Mouse (Mus musculus): ENCODE measurements around the gene Rbfox3. TPM values are rescaled to one million over a fixed set of nuclear protein-coding genes. Genes with fewer than 3 reads are reported as not detected.

The Rbfox3 gene
- total RNA-seq, 2 experiments from 2014 or later: not detected

GRCm38 (mm10) chr11:118645158-118645557, 266.2 kb downstream of the Rbfox3 start:
- ATAC-seq (replicated peaks; ENCODE audit: low FRiP score, poor library complexity, severe bottlenecking): no peak

GRCm38 (mm10) chr11:118640706-118641105, 270.7 kb downstream of the Rbfox3 start:
- no peak for ATAC-seq (replicated peaks; ENCODE audit: low FRiP score, poor library complexity, severe bottlenecking)

- ATAC-seq (replicated peaks; ENCODE audit: low FRiP score, poor library complexity, severe bottlenecking): no peak
Observed at GRCm38 (mm10) chr11:118637718-118638117, 273.7 kb downstream of the Rbfox3 start.

GRCm38 (mm10) chr11:118634647-118635046, 276.8 kb downstream of the Rbfox3 start:
- no peak for ATAC-seq (replicated peaks; ENCODE audit: low FRiP score, poor library complexity, severe bottlenecking)

- ATAC-seq (replicated peaks; ENCODE audit: low FRiP score, poor library complexity, severe bottlenecking): no peak
Observed at GRCm38 (mm10) chr11:118629718-118630117, 281.7 kb downstream of the Rbfox3 start.

- ATAC-seq (replicated peaks; ENCODE audit: low FRiP score, poor library complexity, severe bottlenecking): no peak
Observed at GRCm38 (mm10) chr11:118627541-118627940, 283.9 kb downstream of the Rbfox3 start.

- no peak for ATAC-seq (replicated peaks; ENCODE audit: low FRiP score, poor library complexity, severe bottlenecking)
Observed at GRCm38 (mm10) chr11:118620869-118621268, 290.5 kb downstream of the Rbfox3 start.

- no peak for ATAC-seq (replicated peaks; ENCODE audit: low FRiP score, poor library complexity, severe bottlenecking)
Observed at GRCm38 (mm10) chr11:118614126-118614525, 297.3 kb downstream of the Rbfox3 start.

GRCm38 (mm10) chr11:118610128-118610527, 301.3 kb downstream of the Rbfox3 start:
- ATAC-seq (replicated peaks; ENCODE audit: low FRiP score, poor library complexity, severe bottlenecking): no peak

GRCm38 (mm10) chr11:118609236-118610000, 302.0 kb downstream of the Rbfox3 start:
- no peak for ATAC-seq (replicated peaks; ENCODE audit: low FRiP score, poor library complexity, severe bottlenecking)

GRCm38 (mm10) chr11:118607927-118608326, 303.5 kb downstream of the Rbfox3 start:
- ATAC-seq (replicated peaks; ENCODE audit: low FRiP score, poor library complexity, severe bottlenecking): no peak

GRCm38 (mm10) chr11:118605570-118605969, 305.8 kb downstream of the Rbfox3 start:
- ATAC-seq (replicated peaks; ENCODE audit: low FRiP score, poor library complexity, severe bottlenecking): no peak

- no peak for ATAC-seq (replicated peaks; ENCODE audit: low FRiP score, poor library complexity, severe bottlenecking)
Observed at GRCm38 (mm10) chr11:118604206-118604605, 307.2 kb downstream of the Rbfox3 start.

GRCm38 (mm10) chr11:118603126-118603525, 308.3 kb downstream of the Rbfox3 start:
- ATAC-seq (replicated peaks; ENCODE audit: low FRiP score, poor library complexity, severe bottlenecking): no peak

- no peak for ATAC-seq (replicated peaks; ENCODE audit: low FRiP score, poor library complexity, severe bottlenecking)
Observed at GRCm38 (mm10) chr11:118601484-118601883, 309.9 kb downstream of the Rbfox3 start.

- no peak for ATAC-seq (replicated peaks; ENCODE audit: low FRiP score, poor library complexity, severe bottlenecking)
Observed at GRCm38 (mm10) chr11:118600168-118600567, 311.2 kb downstream of the Rbfox3 start.

- ATAC-seq (replicated peaks; ENCODE audit: low FRiP score, poor library complexity, severe bottlenecking): no peak
Observed at GRCm38 (mm10) chr11:118598726-118599125, 312.7 kb downstream of the Rbfox3 start.

- ATAC-seq (replicated peaks; ENCODE audit: low FRiP score, poor library complexity, severe bottlenecking): no peak
Observed at GRCm38 (mm10) chr11:118584826-118585225, 326.6 kb downstream of the Rbfox3 start.

GRCm38 (mm10) chr11:118583989-118584388, 327.4 kb downstream of the Rbfox3 start:
- ATAC-seq (replicated peaks; ENCODE audit: low FRiP score, poor library complexity, severe bottlenecking): no peak

GRCm38 (mm10) chr11:118583573-118583972, 327.8 kb downstream of the Rbfox3 start:
- ATAC-seq (replicated peaks; ENCODE audit: low FRiP score, poor library complexity, severe bottlenecking): no peak

GRCm38 (mm10) chr11:118581019-118581418, 330.4 kb downstream of the Rbfox3 start:
- ATAC-seq (replicated peaks; ENCODE audit: low FRiP score, poor library complexity, severe bottlenecking): no peak

- no peak for ATAC-seq (replicated peaks; ENCODE audit: low FRiP score, poor library complexity, severe bottlenecking)
Observed at GRCm38 (mm10) chr11:118579622-118580021, 331.8 kb downstream of the Rbfox3 start.

Measured in erythroid progenitor cell, adult 5-6 weeks (primary cell).